Mouse (Mus musculus): ENCODE measurements around the gene March7. TPM values are rescaled to one million over a fixed set of nuclear protein-coding genes. Genes with fewer than 3 reads are reported as not detected.

Gene March7
- polyA plus RNA-seq, 1 experiment from 2014 or later, result 53.5 TPM

DNA sequence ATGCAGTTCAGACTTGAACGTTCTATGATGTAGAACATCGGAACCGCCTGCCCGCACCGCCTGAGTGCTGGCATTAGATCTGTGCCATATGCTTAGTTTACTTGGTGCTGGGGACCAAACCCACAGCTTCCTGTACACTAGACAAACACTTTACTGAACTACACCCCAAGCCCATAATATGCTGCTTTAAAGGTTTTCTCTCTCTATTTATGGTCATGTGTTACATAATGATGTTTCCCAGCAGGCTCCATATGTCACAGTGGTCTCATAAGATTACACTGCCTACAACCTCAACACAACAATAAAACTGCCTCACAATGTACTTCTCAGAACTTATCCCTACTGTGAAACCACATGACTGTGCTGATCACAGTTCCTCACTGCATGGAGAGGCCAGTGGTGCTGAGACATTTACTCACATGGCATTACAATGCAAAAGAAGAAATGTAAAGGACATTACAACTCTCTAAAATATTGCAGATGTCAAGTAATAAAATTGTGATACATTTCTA, 9.6 kb upstream of the March7 start:
- H3K4me1 ChIP-seq (replicated peaks; ENCODE audit: control insufficient read depth, insufficient read depth, low read length), result no peaks in the 10 kb centered on the region
- H3K27ac ChIP-seq (ENCODE audit: low read depth, low read length), result no peak overlapping the region
- WGBS, result 92% methylated on average over 5 of the region's 5 CpGs
- H3K9me3 ChIP-seq (ENCODE audit: control insufficient read depth), result no peaks in the 10 kb centered on the region
- H3K36me3 ChIP-seq (ENCODE audit: control insufficient read depth, insufficient read depth), result no peaks in the 10 kb centered on the region; the same call in 1 of the 2 replicates
- no peak overlapping the region for H3K4me3 ChIP-seq (ENCODE audit: low read depth, low read length)
- H3K9ac ChIP-seq (ENCODE audit: low read depth, low read length), result no peak overlapping the region
- H3K27me3 ChIP-seq (replicated peaks; ENCODE audit: control insufficient read depth, insufficient read depth, low read length), result no peaks in the 10 kb centered on the region
- ATAC-seq, result no peak
- no peak overlapping the region for H3K4me2 ChIP-seq (replicated peaks; ENCODE audit: low read depth)
- no peak for TF ChIP-seq CTCF (IDR thresholded peaks at IDR 0.05; ENCODE audit: low read depth)

- no peaks in the 10 kb centered on the region; the same call in 1 of the 2 replicates for H3K36me3 ChIP-seq (ENCODE audit: control insufficient read depth, insufficient read depth)
- no peaks in the 10 kb centered on the region for H3K27me3 ChIP-seq (replicated peaks; ENCODE audit: control insufficient read depth, insufficient read depth, low read length)
- H3K9me3 ChIP-seq (ENCODE audit: control insufficient read depth), result no peaks in the 10 kb centered on the region
- TF ChIP-seq CTCF (IDR thresholded peaks at IDR 0.05; ENCODE audit: low read depth), result peak; percentile 82
- no peak overlapping the region for H3K9ac ChIP-seq (ENCODE audit: low read depth, low read length)
- no peaks in the 10 kb centered on the region for H3K4me1 ChIP-seq (replicated peaks; ENCODE audit: control insufficient read depth, insufficient read depth, low read length)
- ATAC-seq, result no peak
- 68% methylated on average over 8 of the region's 8 CpGs for WGBS
- H3K27ac ChIP-seq (ENCODE audit: low read depth, low read length), result no peak overlapping the region
- no peak overlapping the region for H3K4me2 ChIP-seq (replicated peaks; ENCODE audit: low read depth)
- H3K4me3 ChIP-seq (ENCODE audit: low read depth, low read length), result no peak overlapping the region
Measured at GRCm38 (mm10) chr2:60200667-60201066, 9.0 kb upstream of the March7 start.

- Histone ChIP-seq H3K4me1 (replicated peaks; ENCODE audit: control insufficient read depth, insufficient read depth, low read length) (peaks cover 2% of the 10 kb centered on the region; the same call in 1 of the 2 replicates), H3K9ac (ENCODE audit: low read depth, low read length) (no peak overlapping the region), H3K27ac (ENCODE audit: low read depth, low read length) (no peak overlapping the region), H3K4me2 (replicated peaks; ENCODE audit: low read depth) (no peak overlapping the region), H3K36me3 (ENCODE audit: control insufficient read depth, insufficient read depth) (no peaks in the 10 kb centered on the region; the same call in 1 of the 2 replicates), H3K27me3 (replicated peaks; ENCODE audit: control insufficient read depth, insufficient read depth, low read length) (no peaks in the 10 kb centered on the region), H3K4me3 (ENCODE audit: low read depth, low read length) (no peak overlapping the region), H3K9me3 (ENCODE audit: control insufficient read depth) (no peaks in the 10 kb centered on the region)
- 76% methylated on average over 8 of the region's 8 CpGs for WGBS
- ATAC-seq, result no peak
- TF ChIP-seq CTCF (IDR thresholded peaks at IDR 0.05; ENCODE audit: low read depth), result no peak
Measured at GRCm38 (mm10) chr2:60202900-60203530, 6.7 kb upstream of the March7 start.

DNA sequence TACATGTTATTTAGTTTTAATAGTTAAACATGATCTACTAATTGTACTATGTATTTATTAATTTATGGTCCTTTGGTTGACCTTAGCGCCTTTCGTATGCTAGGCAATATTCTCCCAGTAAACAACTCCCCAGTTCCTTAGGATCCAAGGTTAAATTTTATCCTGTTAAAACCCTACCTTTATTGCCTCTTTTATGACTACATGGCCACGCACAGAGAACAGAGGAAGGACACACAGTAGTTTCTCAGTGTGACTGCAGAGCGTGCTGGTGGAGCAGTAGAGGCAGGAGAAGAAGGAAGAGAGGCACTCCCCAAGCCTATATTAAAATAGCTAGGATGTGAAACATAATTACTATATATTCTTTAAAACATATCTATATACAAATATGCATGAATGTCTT, 6.0 kb upstream of the March7 start:
- H3K4me1 ChIP-seq (replicated peaks; ENCODE audit: control insufficient read depth, insufficient read depth, low read length), result peaks cover 5% of the 10 kb centered on the region; the same call in 1 of the 2 replicates
- H3K4me3 ChIP-seq (ENCODE audit: low read depth, low read length), result no peak overlapping the region
- 48% methylated on average over 4 of the region's 4 CpGs for WGBS
- no peaks in the 10 kb centered on the region for H3K9me3 ChIP-seq (ENCODE audit: control insufficient read depth)
- H3K27ac ChIP-seq (ENCODE audit: low read depth, low read length), result peak overlapping the region; percentile 72; the same call in 1 of the 2 replicates
- TF ChIP-seq CTCF (IDR thresholded peaks at IDR 0.05; ENCODE audit: low read depth), result no peak
- no peak overlapping the region for H3K9ac ChIP-seq (ENCODE audit: low read depth, low read length)
- ATAC-seq, result peak; percentile 81
- H3K27me3 ChIP-seq (replicated peaks; ENCODE audit: control insufficient read depth, insufficient read depth, low read length), result no peaks in the 10 kb centered on the region
- no peak overlapping the region; the same call in 1 of the 2 replicates for H3K4me2 ChIP-seq (replicated peaks; ENCODE audit: low read depth)
- H3K36me3 ChIP-seq (ENCODE audit: control insufficient read depth, insufficient read depth), result no peaks in the 10 kb centered on the region; the same call in 1 of the 2 replicates

GRCm38 (mm10) chr2:60204162-60204561, 5.5 kb upstream of the March7 start:
- H3K9ac ChIP-seq (ENCODE audit: low read depth, low read length), result no peak overlapping the region
- WGBS, result 38% methylated on average over 6 of the region's 6 CpGs
- peak overlapping the region; percentile 72; the same call in 1 of the 2 replicates for H3K27ac ChIP-seq (ENCODE audit: low read depth, low read length)
- no peak overlapping the region for H3K4me3 ChIP-seq (ENCODE audit: low read depth, low read length)
- H3K36me3 ChIP-seq (ENCODE audit: control insufficient read depth, insufficient read depth), result no peaks in the 10 kb centered on the region; the same call in 1 of the 2 replicates
- H3K4me1 ChIP-seq (replicated peaks; ENCODE audit: control insufficient read depth, insufficient read depth, low read length), result peaks cover 5% of the 10 kb centered on the region; the same call in 1 of the 2 replicates
- no peak for TF ChIP-seq CTCF (IDR thresholded peaks at IDR 0.05; ENCODE audit: low read depth)
- no peaks in the 10 kb centered on the region for H3K27me3 ChIP-seq (replicated peaks; ENCODE audit: control insufficient read depth, insufficient read depth, low read length)
- ATAC-seq, result peak; percentile 56; the same call in 1 of the 2 replicates
- H3K9me3 ChIP-seq (ENCODE audit: control insufficient read depth), result no peaks in the 10 kb centered on the region
- peak overlapping the region; percentile 39 for H3K4me2 ChIP-seq (replicated peaks; ENCODE audit: low read depth)

- Histone ChIP-seq H3K4me3 (ENCODE audit: low read depth, low read length) (no peak overlapping the region), H3K4me1 (replicated peaks; ENCODE audit: control insufficient read depth, insufficient read depth, low read length) (peaks cover 5% of the 10 kb centered on the region; the same call in 1 of the 2 replicates), H3K4me2 (replicated peaks; ENCODE audit: low read depth) (no peak overlapping the region), H3K9me3 (ENCODE audit: control insufficient read depth) (no peaks in the 10 kb centered on the region), H3K36me3 (ENCODE audit: control insufficient read depth, insufficient read depth) (no peaks in the 10 kb centered on the region; the same call in 1 of the 2 replicates), H3K27ac (ENCODE audit: low read depth, low read length) (no peak overlapping the region), H3K27me3 (replicated peaks; ENCODE audit: control insufficient read depth, insufficient read depth, low read length) (no peaks in the 10 kb centered on the region), H3K9ac (ENCODE audit: low read depth, low read length) (no peak overlapping the region)
- TF ChIP-seq CTCF (IDR thresholded peaks at IDR 0.05; ENCODE audit: low read depth), result no peak
- no peak for ATAC-seq
- WGBS, result 80% methylated on average over 6 of the region's 6 CpGs
Measured at GRCm38 (mm10) chr2:60205795-60206194, 3.9 kb upstream of the March7 start.

Data from intestine, postnatal 0 days (tissue).